Mouse (Mus musculus) forebrain, embryonic 13.5 days (tissue): ENCODE data around the gene Copg2. TPM values are rescaled to one million over a fixed set of nuclear protein-coding genes. Genes with fewer than 3 reads are reported as not detected.

ENCODE experiments used
- ATAC-seq: fragments of 200-750 bp; cut with Nextera tagmentation; 2 replicates; pipeline ENCODE4 v1.8.0; 2017
- H3K27ac ChIP-seq: fragments of 300-500 bp; sonication (generic); 2 replicates; pipeline ENCODE4 v1.5.1; 2015; ENCODE audit warnings: inconsistent platforms, mild to moderate bottlenecking, moderate library complexity
- H3K27me3 ChIP-seq: fragments of 300-500 bp; sonication (generic); 2 replicates; pipeline ENCODE4 v1.6.1; 2015; ENCODE audit warnings: mild to moderate bottlenecking, inconsistent platforms
- H3K36me3 ChIP-seq: fragments of 300-500 bp; sonication (generic); 2 replicates; pipeline ENCODE4 v1.6.1; 2015; ENCODE audit warnings: mild to moderate bottlenecking, inconsistent platforms; ENCODE audit not compliant: poor library complexity, severe bottlenecking
- H3K4me1 ChIP-seq: fragments of 300-500 bp; sonication (generic); 2 replicates; pipeline ENCODE4 v1.6.1; 2015; ENCODE audit warnings: inconsistent platforms
- H3K4me2 ChIP-seq: fragments of 300-500 bp; sonication (generic); 2 replicates; pipeline ENCODE4 v1.6.1; 2015; ENCODE audit warnings: inconsistent platforms, mild to moderate bottlenecking, moderate library complexity
- H3K4me3 ChIP-seq: fragments of 300-500 bp; sonication (generic); 2 replicates; pipeline ENCODE4 v1.5.1; 2015; ENCODE audit warnings: mild to moderate bottlenecking, inconsistent platforms
- H3K9ac ChIP-seq: fragments of 300-500 bp; sonication (generic); 2 replicates; pipeline ENCODE4 v1.6.1; 2015; ENCODE audit warnings: mild to moderate bottlenecking, inconsistent platforms
- H3K9me3 ChIP-seq: fragments of 300-500 bp; sonication (generic); replicated peaks from 2 replicates; pipeline ENCODE4 v1.6.1; 2016; ENCODE audit warnings: inconsistent platforms
- WGBS: fragments of 180-500 bp; shearing (Covaris S2); methylation state at CpG from one replicate; pipeline ENCODE4 v1.1.7; 2015; 5-methylcytosine and 5-hydroxymethylcytosine counted together
- polyA plus RNA-seq: library from polyadenylated mRNA; unstranded; fragments of >200 nt; fragmentation: Nextera tagmentation; extraction: Ambion mirVana; gene quantifications from 2 replicates; pipeline ENCODE4 v1.2.1, GENCODE M21; 2015

Copg2 gene
- polyA plus RNA-seq, 1 experiment from 2014 or later, result 28.9 TPM

- no peak for ATAC-seq
- Histone ChIP-seq H3K36me3 (peaks cover 30% of the 10 kb centered on the region), H3K4me1 (peaks cover 14% of the 10 kb centered on the region), H3K4me3 (peak overlapping the region; percentile 58), H3K9ac (peak overlapping the region; percentile 73), H3K27me3 (no peaks in the 10 kb centered on the region), H3K9me3 (peaks cover 41% of the 10 kb centered on the region), H3K4me2 (peak overlapping the region; percentile 60), H3K27ac (peak overlapping the region; percentile 21; the same call in 1 of the 2 replicates)
- WGBS, result 44% methylated on average over 10 of the region's 10 CpGs
Measured at GRCm38 (mm10) chr6:30739177-30739747, 157.3 kb downstream of the Copg2 start.

- 50% methylated on average over 20 of the region's 20 CpGs for WGBS
- Histone ChIP-seq H3K9me3 (peaks cover 41% of the 10 kb centered on the region), H3K9ac (peak overlapping the region; percentile 73), H3K27me3 (no peaks in the 10 kb centered on the region), H3K4me3 (peak overlapping the region; percentile 58), H3K27ac (peak overlapping the region; percentile 82), H3K36me3 (peaks cover 23% of the 10 kb centered on the region), H3K4me2 (peak overlapping the region; percentile 60), H3K4me1 (peaks cover 21% of the 10 kb centered on the region)
- ATAC-seq, result no peak
Measured at GRCm38 (mm10) chr6:30738464-30739006, 158.1 kb downstream of the Copg2 start.

- peak overlapping the region; percentile 60 for H3K4me2 ChIP-seq
- H3K36me3 ChIP-seq, result peaks cover 15% of the 10 kb centered on the region
- peak overlapping the region; percentile 58 for H3K4me3 ChIP-seq
- H3K4me1 ChIP-seq, result peaks cover 28% of the 10 kb centered on the region
- H3K27me3 ChIP-seq, result no peaks in the 10 kb centered on the region
- 46% methylated on average over 64 of the region's 66 CpGs for WGBS
- H3K27ac ChIP-seq, result peak overlapping the region; percentile 82
- peaks cover 41% of the 10 kb centered on the region for H3K9me3 ChIP-seq
- ATAC-seq, result peak; percentile 78
- peak overlapping the region; percentile 73 for H3K9ac ChIP-seq
Measured at GRCm38 (mm10) chr6:30737548-30738463, 158.8 kb downstream of the Copg2 start.

GRCm38 (mm10) chr6:30736864-30737547 lies 159.6 kb downstream of the Copg2 start:
- Histone ChIP-seq H3K9ac (peak overlapping the region; percentile 73), H3K4me2 (peak overlapping the region; percentile 60), H3K4me1 (peaks cover 29% of the 10 kb centered on the region), H3K27me3 (no peaks in the 10 kb centered on the region), H3K36me3 (peaks cover 7% of the 10 kb centered on the region), H3K4me3 (peak overlapping the region; percentile 58), H3K27ac (peak overlapping the region; percentile 82), H3K9me3 (peaks cover 41% of the 10 kb centered on the region)
- peak; percentile 78 for ATAC-seq
- WGBS, result 54% methylated on average over 29 of the region's 29 CpGs

GRCm38 (mm10) chr6:30736372-30736762 lies 160.2 kb downstream of the Copg2 start:
- Histone ChIP-seq H3K4me1 (peaks cover 29% of the 10 kb centered on the region), H3K27ac (peak overlapping the region; percentile 82), H3K9me3 (peaks cover 41% of the 10 kb centered on the region), H3K4me3 (0 out of 2 replicates have a peak overlapping the region, but pooled peaks have one; percentile 58), H3K27me3 (no peaks in the 10 kb centered on the region), H3K4me2 (peak overlapping the region; percentile 60), H3K36me3 (peaks cover 4% of the 10 kb centered on the region; the same call in 1 of the 2 replicates), H3K9ac (no peak overlapping the region)
- 39% methylated on average over 13 of the region's 13 CpGs for WGBS
- peak; percentile 14; the same call in 1 of the 2 replicates for ATAC-seq

- Histone ChIP-seq H3K9me3 (peaks cover 41% of the 10 kb centered on the region), H3K27me3 (no peaks in the 10 kb centered on the region), H3K9ac (peak overlapping the region; percentile 55), H3K4me3 (peak overlapping the region; percentile 27), H3K27ac (peak overlapping the region; percentile 82), H3K4me2 (peak overlapping the region; percentile 60), H3K36me3 (peaks cover 4% of the 10 kb centered on the region; the same call in 1 of the 2 replicates), H3K4me1 (peaks cover 29% of the 10 kb centered on the region)
- ATAC-seq, result no peak
- 49% methylated on average over 15 of the region's 15 CpGs for WGBS
Measured at GRCm38 (mm10) chr6:30735728-30736371, 160.7 kb downstream of the Copg2 start.

GRCm38 (mm10) chr6:30734988-30735727 lies 161.4 kb downstream of the Copg2 start:
- Histone ChIP-seq H3K4me1 (peaks cover 29% of the 10 kb centered on the region), H3K9ac (peak overlapping the region; percentile 55), H3K4me2 (peak overlapping the region; percentile 60), H3K9me3 (peaks cover 41% of the 10 kb centered on the region), H3K36me3 (no peaks in the 10 kb centered on the region), H3K4me3 (peak overlapping the region; percentile 27), H3K27ac (peak overlapping the region; percentile 82), H3K27me3 (no peaks in the 10 kb centered on the region)
- no peak for ATAC-seq
- WGBS, result 51% methylated on average over 22 of the region's 22 CpGs

- no peak for ATAC-seq
Measured at GRCm38 (mm10) chr6:30734465-30734864, 162.1 kb downstream of the Copg2 start.

GRCm38 (mm10) chr6:30732571-30733130 lies 163.9 kb downstream of the Copg2 start:
- Histone ChIP-seq H3K9me3 (peaks cover 23% of the 10 kb centered on the region), H3K4me1 (peaks cover 33% of the 10 kb centered on the region), H3K27ac (no peak overlapping the region; the same call in 1 of the 2 replicates), H3K9ac (no peak overlapping the region), H3K27me3 (no peaks in the 10 kb centered on the region), H3K4me3 (no peak overlapping the region), H3K36me3 (no peaks in the 10 kb centered on the region), H3K4me2 (peak overlapping the region; percentile 9)
- WGBS, result 34% methylated on average over 18 of the region's 18 CpGs
- no peak for ATAC-seq

More at GRCm38 (mm10) chr6:30734465-30734864, 162.1 kb downstream of the Copg2 start:
- Histone ChIP-seq H3K36me3 (no peaks in the 10 kb centered on the region), H3K4me1 (peaks cover 33% of the 10 kb centered on the region), H3K4me2 (peak overlapping the region; percentile 60), H3K9ac (peak overlapping the region; percentile 6; the same call in 1 of the 2 replicates), H3K9me3 (peaks cover 41% of the 10 kb centered on the region), H3K27ac (peak overlapping the region; percentile 82), H3K4me3 (no peak overlapping the region), H3K27me3 (no peaks in the 10 kb centered on the region)
- WGBS, result 55% methylated on average over 6 of the region's 6 CpGs

GRCm38 (mm10) chr6:30730301-30730971 lies 166.2 kb downstream of the Copg2 start:
- Histone ChIP-seq H3K27me3 (no peaks in the 10 kb centered on the region), H3K9ac (no peak overlapping the region), H3K4me3 (no peak overlapping the region), H3K9me3 (peaks cover 4% of the 10 kb centered on the region; the same call in 1 of the 2 replicates), H3K4me1 (peaks cover 31% of the 10 kb centered on the region), H3K27ac (no peak overlapping the region), H3K4me2 (no peak overlapping the region), H3K36me3 (no peaks in the 10 kb centered on the region)
- WGBS, result 66% methylated on average over 12 of the region's 12 CpGs
- no peak for ATAC-seq
